Mouse (Mus musculus) embryonic fibroblast, embryonic 13.5 days (primary cell): ENCODE measurements around the gene Nlrp9a. TPM values are rescaled to one million over a fixed set of nuclear protein-coding genes. Genes with fewer than 3 reads are reported as not detected.
"Not testable (repeated sequence)": the region's sequence is repeated elsewhere in the genome, so short reads cannot be mapped to it uniquely, and the experiment has no call there.

Experiments
- H3K27ac ChIP-seq: 2 replicates; pipeline ENCODE4 v1.5.1; 2012; ENCODE audit warnings: low read length, control low read depth, inconsistent platforms; ENCODE audit not compliant: insufficient read depth
- H3K4me1 ChIP-seq: 2 replicates; pipeline ENCODE4 v1.6.1; 2011; ENCODE audit warnings: low read length; ENCODE audit not compliant: control insufficient read depth, insufficient read depth
- H3K4me3 ChIP-seq: 2 replicates; pipeline ENCODE4 v1.5.1; 2011; ENCODE audit warnings: mild to moderate bottlenecking, control low read depth, low read length; ENCODE audit not compliant: insufficient read depth
- CTCF ChIP-seq: IDR thresholded peaks from 2 replicates; pipeline ENCODE4 v1.5.1; 2011; ENCODE audit warnings: mild to moderate bottlenecking, control low read depth, low read length, moderate library complexity, borderline replicate concordance; ENCODE audit not compliant: insufficient read depth
- POLR2A ChIP-seq: IDR thresholded peaks from 2 replicates; pipeline ENCODE4 v1.6.1; 2011; ENCODE audit warnings: low read depth, mild to moderate bottlenecking, control low read depth, low read length, moderate library complexity
- polyA plus RNA-seq: library from polyadenylated mRNA; stranded (reverse); fragments of >200 nt; gene quantifications from 2 replicates; pipeline ENCODE4 v1.2.4, GENCODE M21; 2011; ENCODE audit warnings: low read depth; ENCODE audit not compliant: missing spikeins, insufficient read length

Gene Nlrp9a
- not detected in 2 replicates for polyA plus RNA-seq

DNA sequence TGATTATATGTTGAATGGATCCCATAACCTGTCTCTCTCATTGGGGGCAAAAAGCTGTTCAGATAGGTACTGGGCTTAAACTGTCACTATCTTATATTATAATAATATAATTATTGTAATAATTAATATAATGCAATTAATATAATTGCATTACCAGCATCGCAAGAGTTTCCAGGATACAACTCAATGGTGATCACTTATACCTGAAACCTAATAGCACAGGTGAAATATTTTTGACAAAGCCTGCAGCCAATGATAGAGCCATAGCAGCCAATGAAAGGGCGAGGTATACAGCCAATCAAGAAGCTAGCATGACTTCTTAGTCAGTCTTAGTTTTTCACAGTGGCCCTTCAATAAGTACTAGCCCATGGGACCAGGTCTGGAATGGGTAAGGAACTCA lies at the start of gene Nlrp9a:
TSS of gene Nlrp9a (plus strand) at position 301 of the 400 bp plus-strand sequence.
- H3K4me1 ChIP-seq, H3K27ac ChIP-seq, H3K4me3 ChIP-seq: not testable (repeated sequence)

DNA sequence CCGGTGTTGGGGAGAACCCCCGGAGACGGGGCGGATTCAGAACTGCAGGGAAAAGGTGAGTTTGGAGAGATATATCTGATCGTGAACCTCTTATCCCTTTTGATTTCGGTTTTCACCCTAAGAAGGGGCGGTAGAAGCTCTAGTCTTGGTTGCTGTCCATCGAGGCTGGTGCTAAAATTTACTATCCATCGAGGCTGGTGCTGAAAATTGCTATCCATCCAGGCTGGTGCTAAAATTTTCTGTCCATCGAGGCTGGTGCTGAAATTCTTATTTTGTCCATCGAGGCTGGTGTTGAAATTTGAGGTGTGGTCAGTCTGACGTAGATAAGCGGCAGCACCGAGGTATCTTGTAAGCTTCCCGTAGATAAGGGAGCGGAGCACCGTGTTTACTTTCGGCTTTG lies 45.3 kb upstream of the Nlrp9a start:
- H3K27ac ChIP-seq, result not testable (repeated sequence)

DNA sequence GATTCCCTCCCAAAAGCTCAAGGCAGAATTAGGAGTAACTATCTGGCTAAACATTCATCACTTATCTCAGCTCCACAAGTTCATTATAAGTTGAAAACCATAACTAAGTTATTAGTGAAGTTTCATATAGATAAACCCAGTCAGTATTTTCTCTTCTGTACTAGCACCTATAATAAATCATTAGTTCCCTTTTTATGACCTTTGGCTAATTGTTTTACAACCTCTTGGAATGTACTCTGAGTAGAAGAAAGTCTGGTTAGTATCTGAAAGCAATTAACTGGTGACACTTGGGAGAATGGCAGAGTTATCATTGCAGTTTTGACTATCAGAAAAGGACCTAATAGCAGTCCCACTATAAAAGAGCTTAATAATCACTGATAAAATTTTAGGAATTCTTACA lies 54.3 kb downstream of the Nlrp9a start:
- no peak for TF ChIP-seq CTCF
- TF ChIP-seq POLR2A, result no peak
- Histone ChIP-seq H3K27ac (no peak overlapping the region), H3K4me3 (no peak overlapping the region), H3K4me1 (no peaks in the 10 kb centered on the region)

More for the DNA sequence above, 45.3 kb upstream of the Nlrp9a start:
- H3K4me3 ChIP-seq, H3K4me1 ChIP-seq: not testable (repeated sequence)

DNA sequence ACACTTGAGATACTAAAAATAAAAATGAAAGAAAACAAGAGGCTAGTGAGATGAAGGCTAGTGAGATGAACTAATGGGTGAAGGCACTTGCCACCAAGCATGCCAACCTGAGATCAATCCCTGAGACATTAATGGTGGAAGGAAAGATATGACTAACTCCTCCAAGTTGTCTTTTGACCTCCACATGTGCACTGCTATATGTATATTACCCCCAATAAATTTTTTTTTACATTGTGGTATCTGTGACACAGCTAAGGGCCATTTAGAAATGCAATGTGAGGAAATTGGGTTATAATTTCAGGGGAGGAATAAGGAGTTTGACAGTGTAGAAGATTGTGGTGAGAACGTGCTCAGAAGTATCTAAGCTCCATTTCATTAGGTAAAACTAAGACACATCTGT lies 55.0 kb downstream of the Nlrp9a start:
- Histone ChIP-seq H3K27ac (no peak overlapping the region), H3K4me1 (no peaks in the 10 kb centered on the region), H3K4me3 (no peak overlapping the region)
- TF ChIP-seq CTCF (no peak), POLR2A (no peak)

DNA sequence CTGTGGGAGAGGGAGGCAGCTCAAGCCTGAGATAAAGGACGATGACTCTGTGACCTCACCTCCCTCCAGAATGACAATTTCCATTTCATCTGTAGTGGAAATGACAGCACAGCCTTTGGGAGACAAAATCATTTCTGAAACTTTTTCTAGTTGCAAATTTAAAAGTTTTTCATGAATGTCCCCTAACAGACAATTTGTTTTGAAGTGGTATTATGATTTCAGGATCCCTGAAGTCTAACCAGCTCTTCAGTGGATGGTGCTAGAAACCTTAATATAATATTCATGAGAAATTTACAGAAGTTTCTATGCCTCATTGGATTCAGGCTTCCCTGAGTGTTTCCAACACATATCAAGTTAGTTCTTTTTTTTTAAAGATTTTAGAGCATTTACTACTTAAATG lies 83.5 kb downstream of the Nlrp9a start, which contains the start of gene Vmn1r185:
TSS of gene Vmn1r185 (minus strand) at position 101 of the 400 bp plus-strand sequence.
- H3K27ac ChIP-seq, H3K4me1 ChIP-seq, H3K4me3 ChIP-seq: not testable (repeated sequence)

Other genes with a start within 250 kb of the Nlrp9a start
- gene Cyp2a4, start 227.9 kb upstream of the Nlrp9a start, polyA plus RNA-seq, result not detected in 2 replicates
- gene Nlrp9c, start 131.3 kb upstream of the Nlrp9a start, polyA plus RNA-seq, result not detected in 2 replicates
- not detected in 2 replicates for gene Nlrp4a, start 99.9 kb upstream of the Nlrp9a start, polyA plus RNA-seq
- not detected in 2 replicates for gene Vmn1r185, start 83.4 kb downstream of the Nlrp9a start, polyA plus RNA-seq
- gene Cyp2b23, start 151.4 kb downstream of the Nlrp9a start, polyA plus RNA-seq, result not detected in 2 replicates
- not detected in 2 replicates for gene Cyp2b19, start 222.1 kb downstream of the Nlrp9a start, polyA plus RNA-seq